Mouse (Mus musculus) hindbrain, embryonic 11.5 days (tissue): ENCODE measurements at regions not wholly inside any gene's neighbourhood (a gene's known extent, or its start where the extent isn't known, plus 50 kb on each side); places are given as distances from the start of the nearest gene placed in this dataset.

Experiments
- ATAC-seq: fragments of 200-750 bp; cut with Nextera tagmentation; 2 replicates; pipeline ENCODE4 v1.8.0; 2017; ENCODE audit warnings: mild to moderate bottlenecking, moderate TSS enrichment, moderate library complexity; ENCODE audit not compliant: low FRiP score
- DNase-seq: peaks from one replicate; pipeline ENCODE4 v3.0.0-alpha.2; 2015; ENCODE audit warnings: low spot score
- H3K27ac ChIP-seq: fragments of 300-500 bp; sonication (generic); 2 replicates; pipeline ENCODE4 v1.5.1; 2014; ENCODE audit warnings: mild to moderate bottlenecking, low read depth, low read length
- H3K27me3 ChIP-seq: fragments of 300-500 bp; sonication (generic); 2 replicates; pipeline ENCODE4 v1.6.1; 2014; ENCODE audit warnings: mild to moderate bottlenecking, low read length, moderate library complexity, mixed read lengths; ENCODE audit not compliant: control insufficient read depth, insufficient read depth
- H3K36me3 ChIP-seq: fragments of 300-500 bp; sonication (generic); 2 replicates; pipeline ENCODE4 v1.6.1; 2014; ENCODE audit warnings: mild to moderate bottlenecking, low read length, moderate library complexity, mixed read lengths; ENCODE audit not compliant: control insufficient read depth, insufficient read depth
- H3K4me1 ChIP-seq: fragments of 300-500 bp; sonication (generic); replicated peaks from 2 replicates; pipeline ENCODE4 v1.6.1; 2014; ENCODE audit warnings: low read length, mixed read lengths; ENCODE audit not compliant: control insufficient read depth, insufficient read depth
- H3K4me2 ChIP-seq: fragments of 300-500 bp; sonication (generic); replicated peaks from 2 replicates; pipeline ENCODE4 v1.6.1; 2014; ENCODE audit warnings: mild to moderate bottlenecking, low read depth, low read length
- H3K4me3 ChIP-seq: fragments of 300-500 bp; sonication (generic); 2 replicates; pipeline ENCODE4 v1.5.1; 2014; ENCODE audit warnings: low read depth, low read length
- H3K9ac ChIP-seq: fragments of 300-500 bp; sonication (generic); 2 replicates; pipeline ENCODE4 v1.6.1; 2014; ENCODE audit warnings: low read depth, low read length
- H3K9me3 ChIP-seq: fragments of 300-500 bp; sonication (generic); 2 replicates; pipeline ENCODE4 v1.6.1; 2016; ENCODE audit warnings: low read length; ENCODE audit not compliant: control insufficient read depth
- WGBS: fragments of 180-500 bp; shearing (Covaris S2); extraction: QIAGEN DNeasy Blood & Tissue Kit; methylation state at CpG from one replicate; pipeline ENCODE4 v1.1.7; 2014; 5-methylcytosine and 5-hydroxymethylcytosine counted together

- WGBS = 96% methylated on average over 1 of the region's 1 CpGs
- DNase-seq = no peak
- Histone ChIP-seq H3K4me3 (no peak overlapping the region), H3K27me3 (no peaks in the 10 kb centered on the region), H3K4me1 (no peaks in the 10 kb centered on the region), H3K9ac (no peak overlapping the region), H3K27ac (no peak overlapping the region), H3K9me3 (no peaks in the 10 kb centered on the region), H3K36me3 (no peaks in the 10 kb centered on the region), H3K4me2 (no peak overlapping the region)
- ATAC-seq = no peak
These were observed 605.2 kb upstream of the Tle4 start for GRCm38 (mm10) chr19:15203039-15203438.

DNA sequence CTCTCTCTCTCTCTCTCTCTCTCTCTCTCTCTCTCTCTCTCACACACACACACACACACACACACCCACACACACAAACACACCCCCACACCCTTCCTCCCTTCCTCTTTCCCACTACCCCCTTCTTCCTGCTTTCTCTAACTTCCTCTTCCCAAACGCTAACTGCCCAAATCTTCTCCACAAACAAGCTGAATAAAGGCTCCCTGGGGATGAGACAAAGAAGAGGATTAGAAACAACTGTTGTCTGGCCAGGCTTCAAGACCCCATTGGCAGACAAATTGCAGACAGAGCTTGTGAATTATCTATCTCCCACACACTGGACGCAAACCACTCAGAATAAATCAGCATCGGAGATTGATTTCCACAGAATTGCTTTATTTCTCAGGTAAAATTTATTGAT is 603.4 kb upstream of the Tle4 start:
- Histone ChIP-seq H3K4me3 (no peak overlapping the region), H3K36me3 (no peaks in the 10 kb centered on the region), H3K27ac (no peak overlapping the region), H3K4me2 (no peak overlapping the region), H3K9ac (no peak overlapping the region), H3K4me1 (no peaks in the 10 kb centered on the region), H3K27me3 (no peaks in the 10 kb centered on the region), H3K9me3 (no peaks in the 10 kb centered on the region)
- DNase-seq (no peak), ATAC-seq (no peak)
- WGBS = 31% methylated on average over 3 of the region's 3 CpGs

GRCm38 (mm10) chr19:15200792-15201191 is 602.9 kb upstream of the Tle4 start:
- Histone ChIP-seq H3K4me1 (no peaks in the 10 kb centered on the region), H3K27ac (no peak overlapping the region), H3K27me3 (no peaks in the 10 kb centered on the region), H3K9me3 (no peaks in the 10 kb centered on the region), H3K9ac (no peak overlapping the region), H3K4me3 (no peak overlapping the region), H3K36me3 (no peaks in the 10 kb centered on the region), H3K4me2 (no peak overlapping the region)
- 80% methylated on average over 4 of the region's 4 CpGs for WGBS
- peak; percentile 1 for DNase-seq
- 0 out of 2 replicates have a peak, but pooled peaks have one; percentile 30 for ATAC-seq

DNA sequence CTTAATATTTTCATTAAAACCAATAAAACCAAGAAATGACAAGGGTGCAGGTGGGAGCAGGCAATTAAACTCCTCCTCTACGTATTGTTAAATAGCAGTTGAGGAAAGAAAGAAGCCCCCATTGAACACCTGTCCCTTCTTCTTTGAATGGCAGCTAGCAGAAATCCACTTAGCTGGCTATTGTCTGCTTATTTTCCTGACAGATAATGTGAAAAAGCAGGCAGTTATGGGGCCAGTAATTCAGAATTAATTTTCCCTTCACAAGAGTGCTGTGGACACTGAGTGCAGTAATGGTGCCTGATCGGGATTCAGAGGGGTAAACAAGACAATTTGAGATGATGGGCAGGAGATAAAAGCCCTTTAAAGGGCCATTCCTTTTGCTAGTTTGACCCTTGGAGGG is 602.5 kb upstream of the Tle4 start:
- Histone ChIP-seq H3K27me3 (no peaks in the 10 kb centered on the region), H3K9me3 (no peaks in the 10 kb centered on the region), H3K4me3 (no peak overlapping the region), H3K4me2 (no peak overlapping the region), H3K36me3 (no peaks in the 10 kb centered on the region), H3K9ac (no peak overlapping the region), H3K4me1 (no peaks in the 10 kb centered on the region), H3K27ac (no peak overlapping the region)
- 40% methylated on average over 2 of the region's 2 CpGs for WGBS
- no peak for ATAC-seq
- DNase-seq = peak; percentile 2

DNA sequence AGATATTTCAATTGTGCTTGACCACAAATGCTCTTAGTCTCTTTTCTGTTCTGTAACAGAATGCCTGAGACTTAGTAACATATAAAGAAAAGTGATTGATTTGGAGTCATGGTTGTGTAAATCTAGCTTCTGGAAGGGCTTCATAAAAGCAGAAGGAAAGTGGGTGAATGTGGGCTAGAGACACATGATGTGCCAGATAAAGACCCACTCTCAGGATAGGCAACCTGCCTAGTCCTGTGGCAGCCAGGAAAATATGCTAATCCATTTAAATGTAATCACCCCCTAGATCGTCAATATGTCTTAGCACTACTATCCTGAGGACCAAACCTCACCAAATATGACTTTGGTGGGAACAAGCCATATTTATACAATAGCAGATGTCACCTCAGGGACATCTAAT is 601.8 kb upstream of the Tle4 start:
- WGBS = 69% methylated on average over 1 of the region's 1 CpGs
- no peak overlapping the region for H3K4me3 ChIP-seq
- H3K27me3 ChIP-seq = no peaks in the 10 kb centered on the region
- no peaks in the 10 kb centered on the region for H3K4me1 ChIP-seq
- no peak overlapping the region for H3K9ac ChIP-seq
- ATAC-seq (no peak), DNase-seq (no peak)
- H3K27ac ChIP-seq = no peak overlapping the region
- no peaks in the 10 kb centered on the region for H3K9me3 ChIP-seq
- no peak overlapping the region for H3K4me2 ChIP-seq
- no peaks in the 10 kb centered on the region for H3K36me3 ChIP-seq

GRCm38 (mm10) chr19:15175221-15175620 is 577.4 kb upstream of the Tle4 start:
- H3K27ac ChIP-seq = no peak overlapping the region
- no peaks in the 10 kb centered on the region for H3K9me3 ChIP-seq
- no peak overlapping the region for H3K4me2 ChIP-seq
- H3K4me1 ChIP-seq = no peaks in the 10 kb centered on the region
- no peaks in the 10 kb centered on the region for H3K36me3 ChIP-seq
- no peaks in the 10 kb centered on the region for H3K27me3 ChIP-seq
- no peak for DNase-seq
- no peak overlapping the region for H3K4me3 ChIP-seq
- ATAC-seq = no peak
- H3K9ac ChIP-seq = no peak overlapping the region

- Histone ChIP-seq H3K9me3 (no peaks in the 10 kb centered on the region), H3K4me3 (no peak overlapping the region), H3K4me1 (no peaks in the 10 kb centered on the region), H3K9ac (no peak overlapping the region), H3K4me2 (no peak overlapping the region), H3K27me3 (no peaks in the 10 kb centered on the region), H3K36me3 (no peaks in the 10 kb centered on the region), H3K27ac (no peak overlapping the region)
- DNase-seq (no peak), ATAC-seq (no peak)
- WGBS = 35% methylated on average over 5 of the region's 5 CpGs
These were observed 575.5 kb upstream of the Tle4 start for GRCm38 (mm10) chr19:15173301-15173700.

GRCm38 (mm10) chr19:15167184-15167583 is 569.3 kb upstream of the Tle4 start:
- DNase-seq = no peak
- no peak for ATAC-seq
- Histone ChIP-seq H3K4me1 (no peaks in the 10 kb centered on the region), H3K4me3 (no peak overlapping the region), H3K36me3 (no peaks in the 10 kb centered on the region), H3K9ac (no peak overlapping the region), H3K4me2 (no peak overlapping the region), H3K27ac (no peak overlapping the region), H3K27me3 (no peaks in the 10 kb centered on the region), H3K9me3 (no peaks in the 10 kb centered on the region)
- WGBS = 91% methylated on average over 1 of the region's 1 CpGs

GRCm38 (mm10) chr19:15160641-15161040 is 562.8 kb upstream of the Tle4 start:
- WGBS = 58% methylated on average over 3 of the region's 3 CpGs
- ATAC-seq = no peak
- no peak overlapping the region for H3K4me2 ChIP-seq
- H3K27me3 ChIP-seq = no peaks in the 10 kb centered on the region
- H3K27ac ChIP-seq = no peak overlapping the region
- H3K36me3 ChIP-seq = no peaks in the 10 kb centered on the region
- H3K4me1 ChIP-seq = no peaks in the 10 kb centered on the region
- H3K9me3 ChIP-seq = no peaks in the 10 kb centered on the region
- no peak overlapping the region for H3K4me3 ChIP-seq
- DNase-seq = no peak
- H3K9ac ChIP-seq = no peak overlapping the region
